Mouse (Mus musculus): ENCODE results near the gene Myh6.

DNA sequence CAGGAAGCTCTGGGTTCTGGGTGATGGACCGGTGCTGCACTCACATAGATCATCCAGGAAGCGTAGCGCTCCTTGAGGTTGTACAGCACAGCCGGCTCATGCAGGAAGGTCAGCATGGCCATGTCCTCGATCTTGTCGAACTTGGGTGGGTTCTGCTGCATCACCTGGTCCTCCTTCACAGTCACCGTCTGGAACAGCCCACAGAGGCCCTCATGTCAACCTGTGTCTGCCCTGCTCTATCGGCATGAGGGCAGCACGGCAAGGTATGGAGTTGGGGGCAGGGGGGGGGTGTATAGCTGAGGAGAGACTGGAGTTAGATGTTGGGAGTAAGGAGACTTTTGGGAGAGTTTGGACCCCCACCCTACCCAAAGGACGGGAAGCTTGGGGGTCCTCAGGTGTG lies 25.5 kb upstream of the Myh6 start:
- TF ChIP-seq GATA1 (IDR thresholded peaks at IDR 0.05; ENCODE audit: borderline replicate concordance, low read length), result no peak
- TF ChIP-seq FLI1 (IDR thresholded peaks at IDR 0.05; ENCODE audit: low read length), result no peak

Measured in megakaryocyte, embryonic 14.5 days (primary cell).